Mouse (Mus musculus) cerebellum, postnatal 36 days (tissue): ENCODE data around the gene Fam78b.

Source experiments
- DNase-seq, 2 experiments: peaks; one replicate each; pipeline ENCODE4 v3.0.0; 2021 to 2022; ENCODE audit warnings: mixed read lengths in 2 of 2

Fam78b gene

GRCm38 (mm10) chr1:167034435-167034834, 33.2 kb downstream of the Fam78b start:
- no peak for DNase-seq

GRCm38 (mm10) chr1:167042558-167042957, 41.3 kb downstream of the Fam78b start:
- DNase-seq = no peak

- no peak for DNase-seq
Measured at GRCm38 (mm10) chr1:167046169-167046927, 45.1 kb downstream of the Fam78b start.

GRCm38 (mm10) chr1:167050859-167051258, 49.6 kb downstream of the Fam78b start:
- DNase-seq = no peak

GRCm38 (mm10) chr1:167054029-167054428, 52.8 kb downstream of the Fam78b start:
- no peak for DNase-seq

- DNase-seq = no peak
Measured at GRCm38 (mm10) chr1:167057543-167057942, 56.3 kb downstream of the Fam78b start.

GRCm38 (mm10) chr1:167059550-167060285, 58.5 kb downstream of the Fam78b start:
- no peak for DNase-seq

GRCm38 (mm10) chr1:167063971-167064370, 62.8 kb downstream of the Fam78b start:
- DNase-seq = peak in 1 of 2 experiments; percentile 24

GRCm38 (mm10) chr1:167065541-167065940, 64.3 kb downstream of the Fam78b start:
- DNase-seq = no peak

- DNase-seq = no peak
Measured at GRCm38 (mm10) chr1:167065986-167066385, 64.8 kb downstream of the Fam78b start.

- DNase-seq = peak; percentile 61 to 68
Measured at GRCm38 (mm10) chr1:167066933-167067341, 65.7 kb downstream of the Fam78b start.

- DNase-seq = peak; percentile 55 to 67
Measured at GRCm38 (mm10) chr1:167069741-167070140, 68.5 kb downstream of the Fam78b start.

GRCm38 (mm10) chr1:167070306-167070705, 69.1 kb downstream of the Fam78b start:
- peak; percentile 49 to 56 for DNase-seq

- no peak for DNase-seq
Measured at GRCm38 (mm10) chr1:167075726-167076125, 74.5 kb downstream of the Fam78b start.

- DNase-seq = no peak
Measured at GRCm38 (mm10) chr1:167079476-167079875, 78.3 kb downstream of the Fam78b start.

GRCm38 (mm10) chr1:167081946-167082345, 80.7 kb downstream of the Fam78b start:
- DNase-seq = no peak

- DNase-seq = no peak
Measured at GRCm38 (mm10) chr1:167082506-167083100, 81.4 kb downstream of the Fam78b start.

- DNase-seq = no peak
Measured at GRCm38 (mm10) chr1:167083181-167083580, 82.0 kb downstream of the Fam78b start.

GRCm38 (mm10) chr1:167084330-167084729, 83.1 kb downstream of the Fam78b start:
- DNase-seq = no peak

GRCm38 (mm10) chr1:167085461-167085860, 84.2 kb downstream of the Fam78b start:
- DNase-seq = no peak

GRCm38 (mm10) chr1:167090466-167090865, 89.2 kb downstream of the Fam78b start:
- no peak for DNase-seq

GRCm38 (mm10) chr1:167093551-167093950, 92.3 kb downstream of the Fam78b start:
- no peak for DNase-seq

GRCm38 (mm10) chr1:167094589-167095148, 93.5 kb downstream of the Fam78b start:
- DNase-seq = no peak
